8 mouse cellular contexts compared by ENCODE assay signal in the genomic region with DNA sequence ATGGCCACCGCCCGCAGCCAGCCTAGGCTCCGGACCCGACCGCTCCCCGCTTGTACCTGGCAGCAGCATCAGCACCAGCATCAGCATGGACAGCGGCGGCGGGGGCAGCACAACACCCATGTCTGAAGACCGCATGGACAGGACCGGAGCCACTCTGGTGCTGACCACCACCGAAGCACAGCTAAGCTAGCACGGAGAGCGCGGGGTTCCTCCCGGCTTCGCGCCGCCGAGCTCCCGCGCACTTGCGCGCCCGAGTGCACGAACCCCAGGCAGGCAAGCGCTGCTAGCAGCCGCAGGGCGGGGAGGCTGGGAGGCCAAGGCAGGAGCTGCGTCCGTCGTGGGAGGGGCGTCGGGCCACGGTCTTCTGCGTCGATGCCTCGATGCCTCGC. TPM values are rescaled to one million over a fixed set of nuclear protein-coding genes. Genes with fewer than 3 reads are reported as not detected.
DNase-seq lines count a peak whose midpoint lies in the region; ATAC-seq and TF ChIP-seq lines count a peak whose summit lies in the region.

A gene (minus strand): TSS at position 288 of the 389 bp plus-strand sequence.

- peaks cover 11% of the 10 kb centered on the region for H3K4me1 ChIP-seq in heart, embryonic 13.5 days
- H3K4me1 ChIP-seq in embryonic facial prominence, embryonic 11.5 days (ENCODE audit: control insufficient read depth, insufficient read depth, low read length) = no peaks in the 10 kb centered on the region; the same call in 1 of the 2 replicates
- no peaks in the 10 kb centered on the region for H3K4me1 ChIP-seq in intestine, postnatal 0 days (replicated peaks; ENCODE audit: control insufficient read depth, insufficient read depth, low read length)
- H3K4me1 ChIP-seq in neural tube, embryonic 15.5 days = peaks cover 24% of the 10 kb centered on the region

- no peaks in the 10 kb centered on the region for H3K9me3 ChIP-seq in heart, embryonic 13.5 days
- no peaks in the 10 kb centered on the region for H3K9me3 ChIP-seq in embryonic facial prominence, embryonic 11.5 days (replicated peaks; ENCODE audit: control insufficient read depth, low read length)
- H3K9me3 ChIP-seq in intestine, postnatal 0 days (ENCODE audit: control insufficient read depth) = no peaks in the 10 kb centered on the region
- no peaks in the 10 kb centered on the region for H3K9me3 ChIP-seq in neural tube, embryonic 15.5 days (replicated peaks)

- peak within 1 kb of the TSS; percentile 67 for H3K4me2 ChIP-seq in heart, embryonic 13.5 days
- H3K4me2 ChIP-seq in embryonic facial prominence, embryonic 11.5 days (ENCODE audit: low read depth, low read length) = peak within 1 kb of the TSS; percentile 70
- H3K4me2 ChIP-seq in intestine, postnatal 0 days (replicated peaks; ENCODE audit: low read depth) = peak within 1 kb of the TSS; percentile 45
- peak within 1 kb of the TSS; percentile 65 for H3K4me2 ChIP-seq in neural tube, embryonic 15.5 days

- H3K36me3 ChIP-seq in heart, embryonic 13.5 days = no peaks in the 10 kb centered on the region
- H3K36me3 ChIP-seq in embryonic facial prominence, embryonic 11.5 days (replicated peaks; ENCODE audit: control insufficient read depth, insufficient read depth, low read depth, low read length) = no peaks in the 10 kb centered on the region
- no peaks in the 10 kb centered on the region for H3K36me3 ChIP-seq in intestine, postnatal 0 days (ENCODE audit: control insufficient read depth, insufficient read depth)
- H3K36me3 ChIP-seq in neural tube, embryonic 15.5 days = no peaks in the 10 kb centered on the region

- peak within 1 kb of the TSS; percentile 43 for H3K4me3 ChIP-seq in heart, embryonic 13.5 days
- peak within 1 kb of the TSS; percentile 31 for H3K4me3 ChIP-seq in embryonic facial prominence, embryonic 11.5 days (ENCODE audit: low read depth, low read length)
- peak within 1 kb of the TSS; percentile 26 for H3K4me3 ChIP-seq in intestine, postnatal 0 days (ENCODE audit: low read depth, low read length)
- H3K4me3 ChIP-seq in neural tube, embryonic 15.5 days (replicated peaks) = peak within 1 kb of the TSS; percentile 46

- WGBS in heart, embryonic 13.5 days = under 1% methylated on average over 39 of the region's 39 CpGs
- WGBS in embryonic facial prominence, embryonic 11.5 days = under 1% methylated on average over 37 of the region's 39 CpGs
- WGBS in intestine, postnatal 0 days = 1% methylated on average over 38 of the region's 39 CpGs
- 1% methylated on average over 39 of the region's 39 CpGs for WGBS in neural tube, embryonic 15.5 days

- H3K27me3 ChIP-seq in heart, embryonic 13.5 days (replicated peaks) = peaks cover 83% of the 10 kb centered on the region
- H3K27me3 ChIP-seq in embryonic facial prominence, embryonic 11.5 days (ENCODE audit: control insufficient read depth, insufficient read depth, low read length) = peaks cover 25% of the 10 kb centered on the region
- H3K27me3 ChIP-seq in intestine, postnatal 0 days (replicated peaks; ENCODE audit: control insufficient read depth, insufficient read depth, low read length) = peaks cover 36% of the 10 kb centered on the region
- peaks cover 7% of the 10 kb centered on the region; the same call in 1 of the 2 replicates for H3K27me3 ChIP-seq in neural tube, embryonic 15.5 days (replicated peaks)

- DNase-seq in heart, postnatal 25 days (ENCODE audit: low spot score) = no peak
- DNase-seq in Muller cell, postnatal 12 days (ENCODE audit: inconsistent ontology term) = peak; percentile 59
- DNase-seq in embryonic facial prominence, embryonic 11.5 days (ENCODE audit: low spot score) = peak; percentile 63
- no peak for DNase-seq in gastrocnemius, postnatal 14 days
- DNase-seq in urinary bladder, postnatal 14 days (ENCODE audit: low spot score) = no peak

- no peak for TF ChIP-seq CTCF in intestine, postnatal 0 days (IDR thresholded peaks at IDR 0.05; ENCODE audit: low read depth)

- ATAC-seq in heart, embryonic 13.5 days (ENCODE audit: extremely low read depth, insufficient number of reproducible peaks, low FRiP score, low TSS enrichment) = no peak
- ATAC-seq in embryonic facial prominence, embryonic 11.5 days (replicated peaks; ENCODE audit: insufficient number of reproducible peaks, low FRiP score, low TSS enrichment, low read depth) = peak; percentile 47
- 0 out of 2 replicates have a peak, but pooled peaks have one; percentile 13 for ATAC-seq in intestine, postnatal 0 days
- ATAC-seq in neural tube, embryonic 15.5 days (ENCODE audit: low FRiP score) = peak; percentile 72

- no peak within 1 kb of the TSS for H3K27ac ChIP-seq in heart, embryonic 13.5 days (replicated peaks)
- H3K27ac ChIP-seq in embryonic facial prominence, embryonic 11.5 days (replicated peaks; ENCODE audit: low read depth, low read length) = no peak within 1 kb of the TSS
- H3K27ac ChIP-seq in intestine, postnatal 0 days (ENCODE audit: low read depth, low read length) = no peak within 1 kb of the TSS
- H3K27ac ChIP-seq in neural tube, embryonic 15.5 days (replicated peaks) = peak within 1 kb of the TSS; percentile 46

- H3K9ac ChIP-seq in heart, embryonic 13.5 days = peak within 1 kb of the TSS; percentile 30; the same call in 1 of the 2 replicates
- peak within 1 kb of the TSS; percentile 15 for H3K9ac ChIP-seq in embryonic facial prominence, embryonic 11.5 days (replicated peaks; ENCODE audit: low read length)
- H3K9ac ChIP-seq in intestine, postnatal 0 days (ENCODE audit: low read depth, low read length) = no peak within 1 kb of the TSS
- H3K9ac ChIP-seq in neural tube, embryonic 15.5 days (replicated peaks) = peak within 1 kb of the TSS; percentile 49

- intact Hi-C loops in heart, postnatal 25 days (cut with DNase I) = no loop called here
- intact Hi-C loops in gastrocnemius, postnatal 14 days (cut with DNase I; ENCODE audit: low total_unique reads) = loop anchor here (5.0 kb wide), 2 partner anchors 86 to 281 kb away; no protein-coding TSS in a partner anchor

RNA-seq across cellular contexts. Expression of the gene that starts here (rescaled TPM):
- 0.11 and 0.35 TPM in 2 replicates for polyA plus RNA-seq in heart, embryonic 13.5 days (2015; fragmentation: Nextera tagmentation; extraction: Ambion mirVana)
- total RNA-seq in heart, postnatal 25 days (2021) = not detected
- polyA plus RNA-seq in embryonic facial prominence, embryonic 11.5 days (2014; fragmentation: Nextera tagmentation; extraction: Ambion mirVana) = 4.4 and 6.5 TPM in 2 replicates
- polyA plus RNA-seq in intestine, postnatal 0 days (2015; fragmentation: Nextera tagmentation; extraction: Ambion mirVana) = 5.3 and 5.4 TPM in 2 replicates
- polyA plus RNA-seq in neural tube, embryonic 15.5 days (2015; fragmentation: Nextera tagmentation; extraction: Ambion mirVana) = 17.7 and 18.1 TPM in 2 replicates
- not detected for total RNA-seq in gastrocnemius, postnatal 14 days (2021)

Comparison
In these comparisons a context has a peak if more than half of its experiments do, and no peak if none do; other contexts are left out.
1. DNase-seq: peak in Muller cell, postnatal 12 days (single experiment) and embryonic facial prominence, embryonic 11.5 days (single experiment); none in heart, postnatal 25 days (single experiment), gastrocnemius, postnatal 14 days (single experiment) and urinary bladder, postnatal 14 days (single experiment).
2. Peak in every context shown above with its lines, with median percentiles within 50 percentile points of each other: H3K4me2 ChIP-seq and H3K4me3 ChIP-seq.